In genomic region chr11:83461462-83462027, GRCm38 (mm10) we compare ENCODE assay signal across 13 mouse cellular contexts. TPM values are rescaled to one million over a fixed set of nuclear protein-coding genes. Genes with fewer than 3 reads are reported as not detected.
DNase-seq lines count a peak whose midpoint lies in the region; ATAC-seq lines count a peak whose summit lies in the region.
"Had no signal": no experiment of that assay in that cellular context is flagged by ENCODE, and none has a peak within 500 bp of the region (broad histone marks: within the 10 kb centered on the region; RNA-seq: fewer than 3 reads in every experiment).

No protein-coding gene starts in this region.

- H3K4me2 ChIP-seq in lung, embryonic 15.5 days, result peak overlapping the region; percentile 93; the same call in 1 of the 2 replicates
- peak overlapping the region; percentile 96 for H3K4me2 ChIP-seq in hindbrain, embryonic 15.5 days
- H3K4me2 ChIP-seq in stomach, embryonic 14.5 days (replicated peaks; ENCODE audit: low read depth, low read length), result peak overlapping the region; percentile 92; the same call in 1 of the 2 replicates

- H3K4me1 ChIP-seq in heart, embryonic 10.5 days, result peaks cover 42% of the 10 kb centered on the region
- H3K4me1 ChIP-seq in lung, embryonic 15.5 days, result peaks cover 13% of the 10 kb centered on the region; the same call in 1 of the 2 replicates
- peaks cover 19% of the 10 kb centered on the region for H3K4me1 ChIP-seq in hindbrain, embryonic 15.5 days (replicated peaks)
- H3K4me1 ChIP-seq in stomach, embryonic 14.5 days (ENCODE audit: control insufficient read depth, insufficient read depth, low read length), result peaks cover 11% of the 10 kb centered on the region; the same call in 1 of the 2 replicates

- no peaks in the 10 kb centered on the region for H3K36me3 ChIP-seq in heart, embryonic 10.5 days
- H3K36me3 ChIP-seq in lung, embryonic 15.5 days, result no peaks in the 10 kb centered on the region
- H3K36me3 ChIP-seq in hindbrain, embryonic 15.5 days, result no peaks in the 10 kb centered on the region
- H3K36me3 ChIP-seq in stomach, embryonic 14.5 days (ENCODE audit: control insufficient read depth, insufficient read depth, low read length), result no peaks in the 10 kb centered on the region

- no peak for DNase-seq in heart, embryonic 10.5 days (ENCODE audit: low spot score)
- no peak for DNase-seq in heart, postnatal 10 days
- DNase-seq in lung, postnatal 14 days, result no peak
- DNase-seq in layer of hippocampus, adult 11-12 months (ENCODE audit: low spot score), result no peak
- DNase-seq: forebrain, postnatal 0 days; kidney, adult 18-20 months had no signal

- H3K27me3 ChIP-seq in heart, embryonic 10.5 days (ENCODE audit: insufficient read depth, poor library complexity, severe bottlenecking), result peaks cover 66% of the 10 kb centered on the region
- H3K27me3 ChIP-seq in lung, embryonic 15.5 days, result peaks cover 31% of the 10 kb centered on the region
- H3K27me3 ChIP-seq in hindbrain, embryonic 15.5 days, result peaks cover 32% of the 10 kb centered on the region
- H3K27me3 ChIP-seq in stomach, embryonic 14.5 days (ENCODE audit: control insufficient read depth, insufficient read depth, low read length), result peaks cover 6% of the 10 kb centered on the region

- no peak for ATAC-seq in lung, embryonic 15.5 days (ENCODE audit: borderline replicate concordance, extremely low read depth, low FRiP score, low TSS enrichment)
- ATAC-seq in hindbrain, embryonic 15.5 days (ENCODE audit: low FRiP score, low read depth), result no peak
- no peak for ATAC-seq in stomach, embryonic 14.5 days (ENCODE audit: insufficient number of reproducible peaks, insufficient read depth, low FRiP score, low read depth)
- no peak for ATAC-seq in monocyte, adult 5-6 weeks (replicated peaks; ENCODE audit: insufficient number of reproducible peaks, low FRiP score, low TSS enrichment, poor library complexity, severe bottlenecking)
- ATAC-seq: forebrain, postnatal 0 days had no signal

- H3K9me3 ChIP-seq in heart, embryonic 10.5 days, result no peaks in the 10 kb centered on the region
- H3K9me3 ChIP-seq in lung, embryonic 15.5 days, result no peaks in the 10 kb centered on the region
- no peaks in the 10 kb centered on the region for H3K9me3 ChIP-seq in hindbrain, embryonic 15.5 days
- no peaks in the 10 kb centered on the region for H3K9me3 ChIP-seq in stomach, embryonic 14.5 days (ENCODE audit: control insufficient read depth, low read depth, low read length)

- WGBS in heart, embryonic 10.5 days, result 67% methylated on average over 10 of the region's 10 CpGs
- WGBS in lung, embryonic 15.5 days, result 79% methylated on average over 10 of the region's 10 CpGs
- WGBS in hindbrain, embryonic 15.5 days, result 69% methylated on average over 10 of the region's 10 CpGs
- WGBS in stomach, embryonic 14.5 days, result 73% methylated on average over 10 of the region's 10 CpGs

- no peak overlapping the region for H3K9ac ChIP-seq in lung, embryonic 15.5 days
- no peak overlapping the region for H3K9ac ChIP-seq in hindbrain, embryonic 15.5 days
- H3K9ac ChIP-seq in stomach, embryonic 14.5 days (replicated peaks; ENCODE audit: low read depth, low read length), result no peak overlapping the region

- H3K4me3 ChIP-seq in heart, embryonic 10.5 days, result peak overlapping the region; percentile 75; the same call in 1 of the 2 replicates
- no peak overlapping the region for H3K4me3 ChIP-seq in lung, embryonic 15.5 days
- H3K4me3 ChIP-seq in hindbrain, embryonic 15.5 days, result 0 out of 2 replicates have a peak overlapping the region, but pooled peaks have one; percentile 61
- H3K4me3 ChIP-seq in stomach, embryonic 14.5 days (ENCODE audit: low read depth, low read length), result no peak overlapping the region

- intact Hi-C loops in heart, postnatal 10 days (cut with DNase I), result no loop called here

- H3K27ac ChIP-seq in heart, embryonic 10.5 days, result no peak overlapping the region; the same call in 1 of the 2 replicates
- H3K27ac ChIP-seq in lung, embryonic 15.5 days, result no peak overlapping the region
- no peak overlapping the region for H3K27ac ChIP-seq in hindbrain, embryonic 15.5 days (replicated peaks)
- no peak overlapping the region for H3K27ac ChIP-seq in stomach, embryonic 14.5 days (ENCODE audit: low read length)

RNA-seq across cellular contexts. Expression of gene Mmp28, which starts 1.3 kb away (rescaled TPM):
- polyA plus RNA-seq in heart, embryonic 10.5 days (2016; fragmentation: Nextera tagmentation; extraction: Ambion mirVana), result 1.9 and 3.1 TPM in 2 replicates
- total RNA-seq in heart, postnatal 10 days (2021), result 1 to 10 TPM; 7.4 to 8.4 TPM
- polyA plus RNA-seq in lung, embryonic 15.5 days (2015; fragmentation: Nextera tagmentation; extraction: Ambion mirVana), result 2.5 and 2.7 TPM in 2 replicates
- polyA plus RNA-seq in hindbrain, embryonic 15.5 days (2015; fragmentation: Nextera tagmentation; extraction: Ambion mirVana), result 4.2 TPM in 2 replicates
- polyA plus RNA-seq in stomach, embryonic 14.5 days (2014; fragmentation: Nextera tagmentation; extraction: Ambion mirVana), result 1.4 and 1.9 TPM in 2 replicates
- total RNA-seq in monocyte, adult 5-6 weeks (2017), result 0.39 to 0.75 TPM in 2 of 3 replicates, not detected in the other

RNA-seq across cellular contexts. Expression of gene Taf15, which starts 11.3 kb away (rescaled TPM):
- 8.0 and 8.6 TPM in 2 replicates for polyA plus RNA-seq in heart, embryonic 10.5 days (2016; fragmentation: Nextera tagmentation; extraction: Ambion mirVana)
- 10 to 100 TPM; 39.8 to 46.3 TPM for total RNA-seq in heart, postnatal 10 days (2021)
- polyA plus RNA-seq in lung, embryonic 15.5 days (2015; fragmentation: Nextera tagmentation; extraction: Ambion mirVana), result 11.0 and 11.3 TPM in 2 replicates
- 9.9 and 12.2 TPM in 2 replicates for polyA plus RNA-seq in hindbrain, embryonic 15.5 days (2015; fragmentation: Nextera tagmentation; extraction: Ambion mirVana)
- polyA plus RNA-seq in stomach, embryonic 14.5 days (2014; fragmentation: Nextera tagmentation; extraction: Ambion mirVana), result 26.8 and 27.0 TPM in 2 replicates
- 32.9 to 77.9 TPM (median 52.7 TPM) in 3 replicates for total RNA-seq in monocyte, adult 5-6 weeks (2017)

RNA-seq across cellular contexts. Expression of gene 1700020L24Rik, which starts 24.1 kb away (rescaled TPM):
- polyA plus RNA-seq in heart, embryonic 10.5 days (2016; fragmentation: Nextera tagmentation; extraction: Ambion mirVana), result 1.5 and 1.9 TPM in 2 replicates
- not detected for total RNA-seq in heart, postnatal 10 days (2021)
- 0.18 and 0.29 TPM in 2 replicates for polyA plus RNA-seq in lung, embryonic 15.5 days (2015; fragmentation: Nextera tagmentation; extraction: Ambion mirVana)
- polyA plus RNA-seq in hindbrain, embryonic 15.5 days (2015; fragmentation: Nextera tagmentation; extraction: Ambion mirVana), result 0.42 and 0.78 TPM in 2 replicates
- 1.5 TPM in 1 of 2 replicates, not detected in the other for polyA plus RNA-seq in stomach, embryonic 14.5 days (2014; fragmentation: Nextera tagmentation; extraction: Ambion mirVana)
- 2.9 to 8.2 TPM (median 6.0 TPM) in 3 replicates for total RNA-seq in monocyte, adult 5-6 weeks (2017)
- total RNA-seq: liver, adult 2 months had no signal
- polyA plus RNA-seq: liver, adult 2 months had no signal

RNA-seq across cellular contexts. Expression of gene Gas2l2, which starts 32.3 kb away (rescaled TPM):
- 0.17 and 0.18 TPM in 2 replicates for polyA plus RNA-seq in heart, embryonic 10.5 days (2016; fragmentation: Nextera tagmentation; extraction: Ambion mirVana)
- not detected for total RNA-seq in heart, postnatal 10 days (2021)
- 0.32 and 0.35 TPM in 2 replicates for polyA plus RNA-seq in lung, embryonic 15.5 days (2015; fragmentation: Nextera tagmentation; extraction: Ambion mirVana)
- polyA plus RNA-seq in hindbrain, embryonic 15.5 days (2015; fragmentation: Nextera tagmentation; extraction: Ambion mirVana), result 0.41 and 0.91 TPM in 2 replicates
- 0.10 TPM in 1 of 2 replicates, not detected in the other for polyA plus RNA-seq in stomach, embryonic 14.5 days (2014; fragmentation: Nextera tagmentation; extraction: Ambion mirVana)
- total RNA-seq in monocyte, adult 5-6 weeks (2017), result not detected in 3 replicates
- total RNA-seq: adrenal gland, adult 18-20 months; CH12.LX; liver, adult 2 months had no signal
- polyA plus RNA-seq: liver, adult 2 months had no signal

RNA-seq across cellular contexts. Expression of gene Rasl10b, which starts 52.6 kb away (rescaled TPM):
- 8.1 and 11.4 TPM in 2 replicates for polyA plus RNA-seq in heart, embryonic 10.5 days (2016; fragmentation: Nextera tagmentation; extraction: Ambion mirVana)
- 10 to 100 TPM; 25.7 to 25.9 TPM for total RNA-seq in heart, postnatal 10 days (2021)
- polyA plus RNA-seq in lung, embryonic 15.5 days (2015; fragmentation: Nextera tagmentation; extraction: Ambion mirVana), result 1.3 and 1.8 TPM in 2 replicates
- 44.2 and 48.6 TPM in 2 replicates for polyA plus RNA-seq in hindbrain, embryonic 15.5 days (2015; fragmentation: Nextera tagmentation; extraction: Ambion mirVana)
- 0.62 and 1.1 TPM in 2 replicates for polyA plus RNA-seq in stomach, embryonic 14.5 days (2014; fragmentation: Nextera tagmentation; extraction: Ambion mirVana)
- 0.11 TPM in 1 of 3 replicates, not detected in the others for total RNA-seq in monocyte, adult 5-6 weeks (2017)

Comparison
In these comparisons a context has a peak if more than half of its experiments do, and no peak if none do; other contexts are left out.
1. H3K4me3 ChIP-seq: peak in heart, embryonic 10.5 days (single experiment) and hindbrain, embryonic 15.5 days (single experiment); none in lung, embryonic 15.5 days (single experiment) and stomach, embryonic 14.5 days (single experiment).
2. Peak in every context shown above with its lines, with median percentiles within 50 percentile points of each other: H3K4me2 ChIP-seq.